10 mouse cellular contexts compared by ENCODE assay signal in the genomic region with DNA sequence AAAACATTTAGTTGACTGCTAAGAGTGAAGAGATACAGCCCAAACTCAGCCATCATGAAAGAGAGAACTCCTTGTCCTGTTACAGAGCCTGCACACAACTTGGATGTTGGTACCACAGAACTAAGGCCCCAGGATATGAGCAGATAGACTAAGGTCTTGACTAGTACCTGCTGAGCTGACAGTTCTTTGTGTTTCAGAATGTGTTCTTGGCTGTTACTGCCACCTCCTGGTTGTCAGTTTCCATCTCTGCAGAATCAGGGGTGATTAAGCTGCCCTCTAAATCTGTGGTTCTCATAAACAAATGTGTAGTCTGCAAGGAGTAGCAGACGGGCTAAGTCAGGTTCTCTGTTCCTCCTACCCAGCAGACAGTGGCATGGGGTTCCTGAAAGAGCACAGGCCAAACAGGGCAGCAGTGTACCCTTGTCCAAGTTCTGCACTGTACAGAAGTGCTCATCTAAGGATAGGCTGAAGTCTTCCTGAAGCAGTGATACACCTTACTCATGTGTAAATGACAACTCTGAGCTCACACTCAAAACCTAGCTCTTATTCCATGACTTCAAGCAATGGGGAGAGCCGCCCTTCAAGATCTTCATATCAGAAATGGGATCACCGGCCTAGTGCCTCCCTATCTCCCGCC. TPM values are rescaled to one million over a fixed set of nuclear protein-coding genes. Genes with fewer than 3 reads are reported as not detected.
DNase-seq lines count a peak whose midpoint lies in the region; ATAC-seq and TF ChIP-seq lines count a peak whose summit lies in the region.
"Had no signal": no experiment of that assay in that cellular context is flagged by ENCODE, and none has a peak within 500 bp of the region (broad histone marks: within the 10 kb centered on the region; RNA-seq: fewer than 3 reads in every experiment).

No protein-coding gene starts in this region.

- H3K9me3 ChIP-seq in kidney, embryonic 14.5 days (ENCODE audit: control insufficient read depth, low read length): no peaks in the 10 kb centered on the region

- H3K27ac ChIP-seq in cerebellum, adult 2 months (ENCODE audit: insufficient read depth, low read length): no peak overlapping the region
- no peak overlapping the region for H3K27ac ChIP-seq in kidney, embryonic 14.5 days (ENCODE audit: low read depth, low read length)

- H3K4me2 ChIP-seq in kidney, embryonic 14.5 days (replicated peaks; ENCODE audit: low read depth, low read length): no peak overlapping the region

- no peak overlapping the region for H3K9ac ChIP-seq in kidney, embryonic 14.5 days (ENCODE audit: low read depth, low read length)

- DNase-seq in cerebellum, adult 9-10 months: peak; percentile 11
- no peak for DNase-seq in cerebellum, adult 2 months
- peak; percentile 57 for DNase-seq in layer of hippocampus, adult 11-12 months (ENCODE audit: low spot score)
- DNase-seq in layer of hippocampus, postnatal 25 days (ENCODE audit: extremely low spot score in 1 of 2, low spot score in 1 of 2): no peak
- DNase-seq in frontal cortex, postnatal 36 days (ENCODE audit: low spot score in 2 of 2): peak; percentile 47 to 71
- peak; percentile 32 for DNase-seq in retina, embryonic 14.5 days (ENCODE audit: low spot score)
- no peak for DNase-seq in spleen, postnatal 4 days (ENCODE audit: low spot score in 2 of 2)

- no peaks in the 10 kb centered on the region for H3K4me1 ChIP-seq in cerebellum, adult 2 months (ENCODE audit: control insufficient read depth, insufficient read depth, low read length)
- H3K4me1 ChIP-seq in kidney, embryonic 14.5 days (ENCODE audit: control insufficient read depth, insufficient read depth, low read length): no peaks in the 10 kb centered on the region

- WGBS in cerebellum, adult 2 months: 86% methylated on average over 4 of the region's 4 CpGs
- WGBS in kidney, embryonic 14.5 days: 69% methylated on average over 4 of the region's 4 CpGs

- H3K27me3 ChIP-seq in cerebellum, adult 2 months (ENCODE audit: control insufficient read depth, insufficient read depth, low read length): no peaks in the 10 kb centered on the region
- H3K27me3 ChIP-seq in kidney, embryonic 14.5 days (ENCODE audit: control insufficient read depth, insufficient read depth, low read length): no peaks in the 10 kb centered on the region

- no peak overlapping the region for H3K4me3 ChIP-seq in cerebellum, adult 2 months (replicated peaks; ENCODE audit: insufficient read depth, low read depth, low read length)
- H3K4me3 ChIP-seq in kidney, embryonic 14.5 days (ENCODE audit: low read length): no peak overlapping the region

- H3K36me3 ChIP-seq in kidney, embryonic 14.5 days (ENCODE audit: control insufficient read depth, insufficient read depth, low read length): no peaks in the 10 kb centered on the region

- TF ChIP-seq POLR2A in cerebellum, adult 2 months (IDR thresholded peaks at IDR 0.05; ENCODE audit: borderline replicate concordance, insufficient read depth, low read length): no peak

- no peak for ATAC-seq in kidney, embryonic 14.5 days (ENCODE audit: low FRiP score, low TSS enrichment)

- TF ChIP-seq CTCF in cerebellum, adult 2 months (IDR thresholded peaks at IDR 0.05; ENCODE audit: borderline replicate concordance, insufficient read depth, low read depth, low read length): no peak; the same call in 1 of the 2 replicates

RNA-seq across cellular contexts. Expression of gene Isx, which starts 49.0 kb away (rescaled TPM):
- polyA plus RNA-seq in cerebellum, adult 2 months (2012; rRNA removed): not detected in 2 replicates
- not detected for total RNA-seq in layer of hippocampus, postnatal 25 days (2021)
- not detected in 2 replicates for polyA plus RNA-seq in kidney, embryonic 14.5 days (2014; fragmentation: Nextera tagmentation; extraction: Ambion mirVana)
- total RNA-seq: megakaryocyte-erythroid progenitor cell, adult 5-6 weeks had no signal
- polyA plus RNA-seq: gonadal fat pad, adult 2 months had no signal

Comparison
In these comparisons a context has a peak if more than half of its experiments do, and no peak if none do; other contexts are left out.
1. DNase-seq: peak in cerebellum, adult 9-10 months (single experiment), layer of hippocampus, adult 11-12 months (single experiment), frontal cortex, postnatal 36 days (2 of 2) and retina, embryonic 14.5 days (single experiment); none in cerebellum, adult 2 months (0 of 2), layer of hippocampus, postnatal 25 days (0 of 2) and spleen, postnatal 4 days (0 of 2).